Mouse (Mus musculus): Measurements from ENCODE around the gene Stk19.

Stk19 gene

GRCm38 (mm10) chr17:34836856-34837221 is at the start of gene Stk19, which contains the start of gene Dxo:
TSS of gene Stk19 (minus strand) at chr17:34836945.
TSS of gene Dxo (plus strand) at chr17:34837019.
- in situ Hi-C loops (cut with MseI, MboI): no loop called here

- in situ Hi-C loops (cut with MseI, MboI): no loop called here
Observed at GRCm38 (mm10) chr17:34885615-34886014, 48.9 kb upstream of the Stk19 start.

GRCm38 (mm10) chr17:34884704-34885103 is 48.0 kb upstream of the Stk19 start:
- in situ Hi-C loops (cut with MseI, MboI): no loop called here

DNA sequence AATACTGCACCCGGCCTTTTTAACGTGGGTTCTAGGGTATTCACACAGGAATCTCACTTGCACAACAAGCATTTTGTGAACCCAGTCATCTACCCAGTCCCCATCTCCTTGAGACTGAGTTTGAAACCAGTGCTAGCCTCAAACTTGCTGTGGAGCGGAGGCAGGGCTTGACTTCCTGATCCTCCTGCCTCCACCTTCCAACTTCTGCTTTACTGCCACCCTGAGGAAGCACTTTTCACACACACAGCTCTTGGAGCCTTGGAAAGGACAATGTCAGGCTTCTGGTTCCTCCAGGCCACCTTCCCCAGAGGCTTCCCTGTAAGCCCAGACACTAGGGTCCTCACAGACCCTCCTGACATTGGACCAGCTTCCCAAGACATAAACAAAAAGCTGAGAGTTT is 46.6 kb upstream of the Stk19 start:
- in situ Hi-C loops (cut with MseI, MboI): no loop called here

DNA sequence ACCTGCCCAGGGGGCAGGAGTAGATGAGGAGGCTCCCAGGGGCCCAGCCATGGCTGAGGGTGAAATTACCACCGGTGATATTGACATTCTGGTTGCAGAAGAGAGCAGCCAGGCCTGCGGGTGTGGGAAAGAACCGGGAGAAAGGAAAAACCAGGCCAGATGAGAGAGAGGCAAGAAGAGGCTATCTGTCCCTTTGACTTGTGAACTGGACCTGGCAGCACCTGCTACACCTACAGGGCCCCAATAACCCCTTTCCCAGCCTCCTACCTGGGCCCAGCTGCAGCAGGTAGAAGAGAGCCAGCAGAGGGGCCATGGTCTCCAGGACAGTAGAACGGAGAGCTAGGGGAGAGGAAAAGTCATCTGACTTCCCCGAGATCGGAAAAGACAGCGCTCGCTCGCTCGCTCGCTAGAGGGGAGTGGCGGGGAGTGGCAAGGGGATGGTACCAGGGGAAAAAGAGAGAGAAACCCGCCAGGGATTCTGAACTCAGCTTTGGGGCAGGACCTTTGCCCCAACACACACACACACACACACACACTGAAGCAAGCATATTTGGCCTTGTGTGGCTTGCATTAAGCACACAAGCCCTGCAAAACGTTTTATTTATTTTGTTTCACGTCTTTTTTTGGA is 45.1 kb upstream of the Stk19 start, which contains the start of gene Gm20547:
TSS of gene Gm20547 (minus strand) at position 360 of the 628 bp plus-strand sequence.
- in situ Hi-C loops (cut with MseI, MboI): no loop called here

DNA sequence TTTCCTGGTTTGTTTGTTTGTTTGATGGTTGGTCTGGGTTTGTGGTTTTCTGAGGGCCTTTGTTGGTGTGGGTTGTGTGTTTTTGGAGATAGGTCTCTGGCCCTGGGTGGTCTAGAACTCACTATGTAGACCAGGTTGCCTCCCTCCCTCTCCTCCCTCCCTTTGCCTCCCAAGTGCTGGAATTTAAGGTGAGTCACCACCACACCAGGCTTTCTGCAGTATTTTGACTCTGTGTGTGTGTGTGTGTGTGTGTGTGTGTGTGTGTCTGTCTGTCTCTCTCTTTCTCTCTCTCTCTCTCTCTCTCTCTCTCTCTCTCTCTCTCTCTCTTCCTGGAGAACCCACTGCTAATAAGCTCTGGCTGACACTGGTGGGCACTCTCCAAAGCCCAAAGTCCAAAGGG is 44.4 kb upstream of the Stk19 start:
- in situ Hi-C loops (cut with MseI, MboI): no loop called here

- in situ Hi-C loops (cut with MseI, MboI): no loop called here
Observed at GRCm38 (mm10) chr17:34879336-34879879, 42.7 kb upstream of the Stk19 start, which contains the start of gene Zbtb12. TSS of gene Zbtb12 (plus strand) at chr17:34879483.

- in situ Hi-C loops (cut with MseI, MboI): no loop called here
Observed at GRCm38 (mm10) chr17:34874321-34874720, 37.6 kb upstream of the Stk19 start.

- in situ Hi-C loops (cut with MseI, MboI): no loop called here
Observed at GRCm38 (mm10) chr17:34865981-34866380, 29.2 kb upstream of the Stk19 start.

GRCm38 (mm10) chr17:34862416-34863081 is 25.8 kb upstream of the Stk19 start, which contains the start of gene Cfb:
TSS of gene Cfb (minus strand) at chr17:34862518.
- in situ Hi-C loops (cut with MseI, MboI): no loop called here

GRCm38 (mm10) chr17:34861704-34862415 is 25.1 kb upstream of the Stk19 start:
- in situ Hi-C loops (cut with MseI, MboI): no loop called here

DNA sequence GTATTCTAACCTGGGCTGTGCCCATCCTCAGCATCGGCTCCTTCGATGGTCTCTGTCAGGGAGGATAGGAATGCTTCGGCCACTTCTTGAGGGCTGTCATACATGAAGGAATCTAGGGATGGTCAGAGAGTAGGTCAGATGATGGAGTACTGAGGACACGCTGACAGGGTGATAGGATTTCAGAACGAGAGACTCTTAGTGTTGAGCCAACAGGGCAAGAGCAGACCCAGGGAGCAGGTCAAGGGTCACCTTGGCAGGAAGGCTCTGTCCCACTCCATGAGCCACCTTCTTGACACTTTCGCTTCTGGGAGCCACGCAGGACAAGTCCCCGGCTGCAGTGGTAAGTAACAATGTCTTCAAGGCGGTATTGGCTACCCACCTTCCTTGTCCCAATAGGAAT is 23.8 kb upstream of the Stk19 start:
- in situ Hi-C loops (cut with MseI, MboI): no loop called here

DNA sequence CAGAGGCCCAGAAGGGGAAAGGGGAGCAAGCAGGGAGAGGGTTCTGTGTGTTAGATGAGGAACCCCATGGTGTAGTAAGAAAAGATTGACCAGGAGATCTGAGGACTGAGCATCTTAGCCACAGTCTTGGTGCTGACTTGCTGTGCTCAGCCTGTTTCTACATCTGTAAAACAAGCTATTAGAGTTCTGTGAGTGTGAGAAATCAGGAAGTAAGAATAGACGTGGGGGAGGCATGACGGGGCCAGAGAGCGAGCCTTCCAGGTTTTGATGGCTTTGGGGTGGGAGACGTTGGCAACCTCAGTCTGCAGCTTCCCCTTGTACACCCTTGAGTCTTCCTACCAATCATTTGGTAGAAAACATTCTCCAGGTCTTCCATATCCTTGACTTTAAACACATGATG is 21.9 kb upstream of the Stk19 start:
- in situ Hi-C loops (cut with MseI, MboI): no loop called here

GRCm38 (mm10) chr17:34855825-34856224 is 19.1 kb upstream of the Stk19 start:
- in situ Hi-C loops (cut with MseI, MboI): no loop called here

DNA sequence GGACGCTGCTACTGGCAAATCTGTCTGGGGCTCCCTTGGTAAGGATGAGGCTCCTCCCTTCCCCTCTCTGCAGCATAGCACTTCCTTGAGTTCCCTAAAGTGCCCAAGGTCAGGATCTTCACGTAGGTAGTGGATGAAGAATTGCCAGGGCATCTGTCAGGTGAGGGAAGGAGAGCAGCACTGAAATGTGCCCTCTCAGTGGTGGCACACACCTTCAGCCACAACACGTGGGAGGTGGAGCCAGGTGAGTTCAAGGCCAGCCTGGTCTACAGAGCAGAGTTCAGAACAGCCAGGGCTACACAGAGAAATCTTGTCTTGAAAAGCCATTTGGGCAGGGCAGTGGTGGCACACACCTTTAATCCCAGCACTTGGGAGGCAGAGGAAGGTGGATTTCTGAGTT is 18.0 kb upstream of the Stk19 start:
- in situ Hi-C loops (cut with MseI, MboI): no loop called here

DNA sequence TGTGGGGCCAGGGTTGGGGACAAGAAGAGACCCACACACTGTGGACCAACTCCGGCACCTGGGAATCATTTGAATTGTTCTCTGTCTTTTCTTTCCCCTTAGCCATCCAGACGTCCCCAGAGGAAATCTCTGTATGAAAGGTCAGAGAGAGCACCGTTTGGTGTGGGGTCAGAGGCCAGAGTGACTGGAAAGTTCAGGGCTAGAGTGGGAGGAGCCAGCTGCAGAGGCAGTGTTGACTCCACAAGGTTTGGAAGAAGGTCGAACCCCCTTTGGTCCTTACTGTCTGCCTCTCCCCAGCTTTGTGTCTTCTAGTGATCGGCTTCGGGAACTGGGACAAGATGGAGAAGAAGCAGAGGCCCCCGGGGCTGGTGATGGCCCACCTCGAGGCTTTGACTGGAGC is 16.8 kb upstream of the Stk19 start:
- in situ Hi-C loops (cut with MseI, MboI): no loop called here

GRCm38 (mm10) chr17:34850517-34851125 is 13.9 kb upstream of the Stk19 start:
- in situ Hi-C loops (cut with MseI, MboI): no loop called here

DNA sequence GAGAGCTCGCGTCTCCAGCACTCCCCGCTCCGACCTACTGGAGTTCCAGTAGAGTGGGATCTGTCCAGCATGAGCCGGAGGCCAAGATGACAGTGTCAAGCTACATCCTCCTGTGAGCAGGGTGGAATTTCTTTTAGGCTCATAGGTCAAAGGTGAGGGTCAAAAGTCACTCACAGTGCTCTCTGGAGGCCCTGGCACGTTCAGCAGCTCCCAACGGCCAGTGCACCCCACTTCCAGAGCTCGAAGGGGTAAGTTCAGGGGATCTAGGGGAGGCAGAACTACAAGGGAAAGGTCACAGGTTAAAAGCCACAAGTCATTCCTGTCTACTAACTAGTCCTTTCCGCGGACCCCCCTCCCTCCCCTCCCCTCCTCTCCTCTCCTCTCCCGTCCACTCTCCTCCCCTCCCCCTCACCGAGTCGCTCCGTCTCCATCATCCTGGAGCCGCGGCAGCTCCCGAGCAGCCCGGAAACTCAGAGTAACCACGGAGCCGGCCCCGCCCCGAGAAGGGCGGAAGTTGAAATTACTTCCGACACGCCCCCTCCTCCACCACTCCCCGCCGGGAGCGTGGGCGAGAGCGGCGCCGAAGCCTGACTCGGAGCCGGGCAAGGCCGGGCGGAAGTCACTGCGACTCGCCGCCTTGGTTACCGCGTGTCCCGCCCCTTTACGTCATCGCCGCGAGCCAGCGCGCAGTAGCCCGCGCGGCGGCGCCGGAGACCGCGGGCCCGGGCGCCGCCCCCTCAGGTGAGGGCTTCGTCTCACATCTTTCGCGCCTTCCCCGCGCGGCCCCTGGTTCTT is 13.2 kb upstream of the Stk19 start, which contains the start of the genes Skiv2l and Nelfe:
TSS of gene Skiv2l (minus strand) at position 489 of the 795 bp plus-strand sequence.
TSS of gene Nelfe (plus strand) at position 670 of the 795 bp plus-strand sequence.
- in situ Hi-C loops (cut with MseI, MboI): no loop called here

- in situ Hi-C loops (cut with MseI, MboI): no loop called here
Observed at GRCm38 (mm10) chr17:34847615-34848014, 10.9 kb upstream of the Stk19 start.

- in situ Hi-C loops (cut with MseI, MboI): no loop called here
Observed at GRCm38 (mm10) chr17:34847192-34847591, 10.4 kb upstream of the Stk19 start.

DNA sequence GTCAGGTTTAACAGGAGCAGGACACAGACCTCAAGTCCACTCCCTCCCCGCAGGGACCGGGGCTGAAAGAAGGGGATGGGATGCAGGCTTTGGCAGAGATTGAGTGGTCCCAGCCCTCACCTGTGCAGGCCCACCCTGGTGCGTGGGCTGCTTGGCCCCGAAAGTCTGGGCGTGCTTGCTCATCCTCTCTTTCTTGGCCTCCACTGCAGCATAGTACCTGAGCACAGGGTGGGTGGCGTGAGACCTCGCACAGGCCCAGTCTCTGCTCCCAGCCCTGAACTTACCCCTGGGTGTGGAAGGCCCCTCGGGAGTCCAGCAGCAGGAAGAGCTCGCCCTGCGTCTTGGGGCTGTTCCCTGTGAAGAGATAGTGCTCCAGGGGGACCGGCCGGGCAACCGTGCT is 8.1 kb upstream of the Stk19 start:
- in situ Hi-C loops (cut with MseI, MboI): no loop called here

Data from mouse trophoblast stem cell (cell line).